Mouse (Mus musculus): Measurements from ENCODE around the gene Rab25. TPM values are rescaled to one million over a fixed set of nuclear protein-coding genes. Genes with fewer than 3 reads are reported as not detected.
A peak's percentile ranks its signal among the peaks of the same experiment; 100 is the strongest.

Gene Rab25
- polyA plus RNA-seq, 1 experiment from 2014 or later = 0.15 TPM

DNA sequence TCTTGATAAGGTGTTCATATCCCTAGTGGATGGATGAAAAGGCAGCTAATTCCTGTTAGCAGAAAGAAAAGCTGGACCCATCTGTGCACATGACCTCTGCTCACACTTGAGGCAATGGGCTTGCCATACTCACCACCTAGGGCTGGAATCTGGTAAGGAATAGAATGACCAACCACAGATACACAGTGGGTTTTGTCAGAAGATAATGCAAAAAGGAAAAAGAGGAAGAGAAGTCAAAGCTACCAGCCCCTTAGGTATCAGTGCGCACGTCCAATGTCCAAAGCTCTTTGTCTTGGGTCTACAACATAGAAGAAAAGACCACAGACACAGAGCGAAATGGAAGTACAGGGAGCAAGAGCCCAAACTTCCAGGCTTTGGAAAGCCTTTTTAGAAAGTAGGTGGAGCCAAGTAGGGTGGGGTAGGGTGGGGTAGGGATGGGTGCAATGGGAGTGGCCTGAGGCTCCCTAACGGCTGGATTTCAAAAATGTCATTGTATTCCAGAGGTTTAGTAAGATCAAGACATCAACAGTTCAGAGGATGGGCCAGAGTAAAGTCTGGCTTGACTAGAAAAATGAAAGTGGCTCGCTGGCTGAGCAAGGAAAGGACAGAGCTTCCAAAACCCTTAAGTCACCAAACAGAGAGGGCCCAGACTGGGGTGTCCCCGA, 46.6 kb downstream of the Rab25 start:
- Histone ChIP-seq H3K4me3 (replicated peaks) (peak overlapping the region; percentile 94), H3K9ac (peak overlapping the region; percentile 98), H3K9me3 (replicated peaks) (no peaks in the 10 kb centered on the region), H3K27ac (peak overlapping the region; percentile 94), H3K4me1 (replicated peaks) (peaks cover 67% of the 10 kb centered on the region), H3K36me3 (peaks cover 32% of the 10 kb centered on the region), H3K4me2 (peak overlapping the region; percentile 95), H3K27me3 (no peaks in the 10 kb centered on the region)
- ATAC-seq (ENCODE audit: low read depth) (peak; percentile 33), DNase-seq (no peak)
- WGBS (ENCODE audit: insufficient replicate concordance) = 27% methylated on average over 6 of the region's 6 CpGs

GRCm38 (mm10) chr3:88500655-88501365, 47.3 kb downstream of the Rab25 start:
- H3K4me1 ChIP-seq (replicated peaks) = peaks cover 74% of the 10 kb centered on the region
- ATAC-seq (ENCODE audit: low read depth) (no peak), DNase-seq (no peak)
- peak overlapping the region; percentile 98 for H3K9ac ChIP-seq
- peaks cover 39% of the 10 kb centered on the region for H3K36me3 ChIP-seq
- H3K9me3 ChIP-seq (replicated peaks) = no peaks in the 10 kb centered on the region
- H3K4me2 ChIP-seq = peak overlapping the region; percentile 95
- H3K27me3 ChIP-seq = no peaks in the 10 kb centered on the region
- H3K27ac ChIP-seq = peak overlapping the region; percentile 94
- peak overlapping the region; percentile 94 for H3K4me3 ChIP-seq (replicated peaks)
- WGBS (ENCODE audit: insufficient replicate concordance) = 51% methylated on average over 4 of the region's 4 CpGs

DNA sequence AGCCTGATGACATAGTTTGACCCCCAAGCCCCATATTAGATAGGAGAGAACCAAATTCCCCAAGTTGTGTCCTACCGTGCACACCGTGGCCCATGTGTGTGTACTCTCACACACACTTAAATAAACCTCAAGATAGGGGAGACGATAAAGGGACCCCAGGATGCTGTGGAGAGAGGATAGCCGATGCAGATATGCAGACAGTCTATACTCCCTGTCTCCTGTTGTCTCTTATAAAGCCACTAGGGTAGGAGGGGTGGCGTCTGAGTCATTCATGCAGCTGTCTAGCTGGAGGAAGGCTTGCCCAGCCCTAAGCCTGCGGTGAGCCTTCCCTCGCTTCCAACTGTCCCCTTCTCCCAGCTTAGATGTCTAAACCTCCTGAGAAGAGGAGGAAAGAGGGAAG, 48.0 kb downstream of the Rab25 start:
- DNase-seq (no peak), ATAC-seq (ENCODE audit: low read depth) (no peak)
- WGBS (ENCODE audit: insufficient replicate concordance) = 35% methylated on average over 7 of the region's 7 CpGs
- Histone ChIP-seq H3K27ac (peak overlapping the region; percentile 94), H3K9me3 (replicated peaks) (no peaks in the 10 kb centered on the region), H3K4me3 (replicated peaks) (peak overlapping the region; percentile 94), H3K4me2 (peak overlapping the region; percentile 95), H3K27me3 (no peaks in the 10 kb centered on the region), H3K4me1 (replicated peaks) (peaks cover 81% of the 10 kb centered on the region), H3K9ac (peak overlapping the region; percentile 98), H3K36me3 (peaks cover 44% of the 10 kb centered on the region)

DNA sequence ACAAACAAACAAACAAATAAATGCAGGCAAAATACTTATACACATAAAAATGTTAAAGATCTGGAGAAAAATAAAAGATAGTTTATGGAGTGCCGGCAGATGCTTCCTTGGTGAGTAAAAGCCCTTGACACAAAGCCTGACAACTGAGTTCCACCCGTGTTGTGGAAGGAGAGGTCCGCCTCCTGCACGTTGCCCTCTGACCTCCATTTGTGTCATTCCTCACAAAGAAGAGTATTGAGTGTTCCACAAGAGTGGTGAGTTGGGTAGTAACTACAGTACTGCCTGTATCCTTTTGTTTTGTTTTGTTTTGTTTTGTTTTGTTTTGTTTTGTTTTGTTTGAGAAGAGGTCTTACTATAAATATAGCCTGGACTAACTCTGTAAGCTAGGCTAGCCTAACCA, 48.5 kb downstream of the Rab25 start:
- Histone ChIP-seq H3K4me3 (replicated peaks) (peak overlapping the region; percentile 94), H3K4me2 (peak overlapping the region; percentile 95), H3K4me1 (replicated peaks) (peaks cover 86% of the 10 kb centered on the region), H3K27ac (peak overlapping the region; percentile 94), H3K36me3 (peaks cover 49% of the 10 kb centered on the region), H3K27me3 (no peaks in the 10 kb centered on the region), H3K9ac (peak overlapping the region; percentile 98), H3K9me3 (replicated peaks) (no peaks in the 10 kb centered on the region)
- no peak for DNase-seq
- 77% methylated on average over 4 of the region's 4 CpGs for WGBS (ENCODE audit: insufficient replicate concordance)
- ATAC-seq (ENCODE audit: low read depth) = no peak

GRCm38 (mm10) chr3:88495741-88496415, 52.2 kb downstream of the Rab25 start:
- H3K4me2 ChIP-seq = peak overlapping the region; percentile 96
- H3K9ac ChIP-seq = peak overlapping the region; percentile 81
- H3K9me3 ChIP-seq (replicated peaks) = no peaks in the 10 kb centered on the region
- WGBS (ENCODE audit: insufficient replicate concordance) = 74% methylated on average over 10 of the region's 10 CpGs
- peaks cover 97% of the 10 kb centered on the region for H3K4me1 ChIP-seq (replicated peaks)
- ATAC-seq (ENCODE audit: low read depth) = no peak
- peak overlapping the region; percentile 98 for H3K27ac ChIP-seq
- no peaks in the 10 kb centered on the region for H3K27me3 ChIP-seq
- DNase-seq = no peak
- H3K4me3 ChIP-seq (replicated peaks) = peak overlapping the region; percentile 41
- peaks cover 57% of the 10 kb centered on the region for H3K36me3 ChIP-seq

DNA sequence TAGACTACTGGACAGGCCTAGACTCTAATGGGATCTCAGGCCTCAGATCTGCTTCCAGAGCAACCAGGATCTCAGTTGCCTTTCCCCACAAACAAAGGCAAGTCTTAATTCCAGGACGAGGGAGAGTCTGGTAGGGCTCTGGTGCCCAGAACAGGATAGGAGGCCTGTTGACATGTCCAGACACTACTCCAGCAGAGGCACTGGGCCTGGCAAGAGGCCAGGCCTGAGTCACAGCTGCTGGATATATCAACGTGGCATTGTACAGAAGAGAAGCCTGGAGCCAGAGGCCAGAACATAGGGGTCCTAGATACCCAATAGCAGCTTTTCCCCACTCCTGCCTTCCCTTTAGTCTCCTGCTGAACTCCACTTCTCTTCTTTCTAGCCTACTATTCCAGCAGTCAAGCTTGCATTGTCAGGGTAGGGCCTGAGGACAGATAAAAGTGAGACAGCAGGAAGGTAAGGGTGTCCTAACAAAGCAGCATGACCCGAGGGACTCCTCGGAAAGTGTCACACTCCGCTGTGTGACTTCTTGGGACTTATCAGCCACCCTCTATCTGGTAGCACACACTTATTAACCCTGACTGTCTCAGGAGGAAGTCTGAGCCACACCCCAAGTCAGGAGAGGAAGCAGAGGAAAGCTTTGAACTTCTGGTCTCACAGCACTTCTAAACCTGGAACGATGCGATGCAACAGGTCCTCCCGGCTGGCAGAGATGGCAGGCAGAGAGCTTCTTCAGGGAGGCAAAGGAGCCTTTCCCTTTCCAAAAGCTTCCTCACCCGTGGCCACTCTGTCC, 53.1 kb downstream of the Rab25 start:
- WGBS (ENCODE audit: insufficient replicate concordance) = 18% methylated on average over 9 of the region's 9 CpGs
- peak overlapping the region; percentile 98 for H3K27ac ChIP-seq
- DNase-seq = peak; percentile 64
- peaks cover 63% of the 10 kb centered on the region for H3K36me3 ChIP-seq
- peak; percentile 61 for ATAC-seq (ENCODE audit: low read depth)
- no peaks in the 10 kb centered on the region for H3K27me3 ChIP-seq
- H3K4me2 ChIP-seq = peak overlapping the region; percentile 96
- peak overlapping the region; percentile 81 for H3K9ac ChIP-seq
- peaks cover 97% of the 10 kb centered on the region for H3K4me1 ChIP-seq (replicated peaks)
- H3K4me3 ChIP-seq (replicated peaks) = peak overlapping the region; percentile 41
- no peaks in the 10 kb centered on the region for H3K9me3 ChIP-seq (replicated peaks)

DNA sequence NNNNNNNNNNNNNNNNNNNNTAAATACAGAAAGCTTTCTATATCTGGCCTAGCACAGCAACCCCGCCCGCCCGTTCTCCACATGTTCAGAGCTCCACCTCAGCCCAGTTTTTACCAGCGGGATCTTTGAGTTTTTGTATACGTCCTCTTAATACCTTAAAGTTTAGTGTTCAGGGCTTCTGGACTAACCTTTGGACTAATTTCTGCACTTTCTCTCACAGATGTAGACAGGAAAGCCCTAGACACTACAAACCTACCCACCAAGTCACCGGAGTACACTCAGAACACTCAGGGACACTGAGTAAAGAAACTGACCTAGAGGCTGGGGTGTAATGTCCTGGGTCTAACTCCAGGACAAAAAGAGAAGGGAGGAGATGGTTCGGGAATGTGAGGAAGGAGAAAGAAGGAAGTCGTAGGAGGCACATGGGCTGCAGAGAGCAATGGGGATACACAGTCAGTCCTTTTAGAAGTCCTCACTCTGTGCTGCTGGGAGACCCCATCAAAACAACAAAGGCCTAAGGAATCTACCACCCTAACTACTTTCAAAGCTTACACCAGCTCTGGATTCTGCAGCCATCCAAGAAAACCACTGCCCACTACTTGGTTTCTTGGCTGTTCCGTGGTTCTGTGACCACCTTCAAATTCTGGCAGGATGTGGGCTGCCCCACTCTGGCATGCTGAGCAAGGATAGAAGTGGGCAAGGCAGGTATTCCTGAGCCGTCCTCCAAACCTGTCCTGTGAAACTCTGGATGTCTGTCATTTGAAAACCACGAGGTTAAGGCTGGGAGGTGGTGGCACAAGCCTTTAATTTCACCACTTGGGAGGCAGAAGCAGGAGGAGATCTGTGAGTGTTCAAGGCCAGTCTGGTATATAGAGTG, 54.2 kb downstream of the Rab25 start:
- Histone ChIP-seq H3K4me3 (replicated peaks) (peak overlapping the region; percentile 65), H3K27me3 (no peaks in the 10 kb centered on the region), H3K4me2 (peak overlapping the region; percentile 96), H3K4me1 (replicated peaks) (peaks cover 97% of the 10 kb centered on the region), H3K36me3 (peaks cover 58% of the 10 kb centered on the region), H3K9ac (peak overlapping the region; percentile 81), H3K27ac (peak overlapping the region; percentile 98), H3K9me3 (replicated peaks) (no peaks in the 10 kb centered on the region)
- no peak for ATAC-seq (ENCODE audit: low read depth)
- 48% methylated on average over 11 of the region's 11 CpGs for WGBS (ENCODE audit: insufficient replicate concordance)
- DNase-seq = no peak

MicroRNAs within 50 kb of the gene (microRNA counts, 519-probe panel; counts per million panel counts)
- microRNA mmu-miR-1905 = 114 counts per million

Small RNAs within 50 kb of the gene (microRNA-seq; reads per million reads assigned to microRNA genes)
- gene Mir1905 = not detected

Other genes with a start within 250 kb of the Rab25 start
- 89.4 and 92.9 TPM in 2 replicates for gene Glmp, start 223.3 kb downstream of the Rab25 start, polyA plus RNA-seq (2015; fragmentation: Nextera tagmentation; extraction: Ambion mirVana)
- gene Tmem79, start 212.2 kb downstream of the Rab25 start, polyA plus RNA-seq (2015; fragmentation: Nextera tagmentation; extraction: Ambion mirVana) = 1.5 TPM in 2 replicates
- 31.8 and 33.2 TPM in 2 replicates for gene Smg5, start 212.0 kb downstream of the Rab25 start, polyA plus RNA-seq (2015; fragmentation: Nextera tagmentation; extraction: Ambion mirVana)
- gene Paqr6, start 183.7 kb downstream of the Rab25 start, polyA plus RNA-seq (2015; fragmentation: Nextera tagmentation; extraction: Ambion mirVana) = 7.5 and 7.7 TPM in 2 replicates
- 0.17 and 0.29 TPM in 2 replicates for gene Bglap3, start 175.6 kb downstream of the Rab25 start, polyA plus RNA-seq (2015; fragmentation: Nextera tagmentation; extraction: Ambion mirVana)
- gene Bglap2, start 169.6 kb downstream of the Rab25 start, polyA plus RNA-seq (2015; fragmentation: Nextera tagmentation; extraction: Ambion mirVana) = not detected in 2 replicates
- gene Bglap, start 163.8 kb downstream of the Rab25 start, polyA plus RNA-seq (2015; fragmentation: Nextera tagmentation; extraction: Ambion mirVana) = not detected in 2 replicates
- gene Pmf1, start 138.0 kb downstream of the Rab25 start, polyA plus RNA-seq (2015; fragmentation: Nextera tagmentation; extraction: Ambion mirVana) = 97.1 and 105 TPM in 2 replicates
- 10.4 and 13.2 TPM in 2 replicates for gene Slc25a44, start 123.2 kb downstream of the Rab25 start, polyA plus RNA-seq (2015; fragmentation: Nextera tagmentation; extraction: Ambion mirVana)
- 13.8 and 15.8 TPM in 2 replicates for gene Sema4a, start 87.1 kb downstream of the Rab25 start, polyA plus RNA-seq (2015; fragmentation: Nextera tagmentation; extraction: Ambion mirVana)
- gene Lmna, start 38.3 kb downstream of the Rab25 start, polyA plus RNA-seq (2015; fragmentation: Nextera tagmentation; extraction: Ambion mirVana) = 165 and 184 TPM in 2 replicates
- gene Mex3a, start 15.9 kb downstream of the Rab25 start, polyA plus RNA-seq (2015; fragmentation: Nextera tagmentation; extraction: Ambion mirVana) = 1.2 and 1.5 TPM in 2 replicates
- gene Lamtor2, start 4.8 kb upstream of the Rab25 start, polyA plus RNA-seq (2015; fragmentation: Nextera tagmentation; extraction: Ambion mirVana) = 88.4 and 95.9 TPM in 2 replicates
- 20.7 and 22.8 TPM in 2 replicates for gene Ubqln4, start 5.5 kb upstream of the Rab25 start, polyA plus RNA-seq (2015; fragmentation: Nextera tagmentation; extraction: Ambion mirVana)
- gene Ssr2, start 27.6 kb upstream of the Rab25 start, polyA plus RNA-seq (2015; fragmentation: Nextera tagmentation; extraction: Ambion mirVana) = 187 and 206 TPM in 2 replicates
- gene Arhgef2, start 57.7 kb upstream of the Rab25 start, polyA plus RNA-seq (2015; fragmentation: Nextera tagmentation; extraction: Ambion mirVana) = 16.4 and 17.9 TPM in 2 replicates
- gene Rxfp4, start 104.8 kb upstream of the Rab25 start, polyA plus RNA-seq (2015; fragmentation: Nextera tagmentation; extraction: Ambion mirVana) = not detected in 2 replicates
- gene Khdc4, start 137.5 kb upstream of the Rab25 start, polyA plus RNA-seq (2015; fragmentation: Nextera tagmentation; extraction: Ambion mirVana) = 23.8 and 29.9 TPM in 2 replicates
- 34.4 and 36.3 TPM in 2 replicates for gene Rit1, start 168.5 kb upstream of the Rab25 start, polyA plus RNA-seq (2015; fragmentation: Nextera tagmentation; extraction: Ambion mirVana)
- gene Syt11, start 226.9 kb upstream of the Rab25 start, polyA plus RNA-seq (2015; fragmentation: Nextera tagmentation; extraction: Ambion mirVana) = 1.2 and 1.3 TPM in 2 replicates

All from liver, embryonic 13.5 days (tissue).